Mouse (Mus musculus) c-Kit-negative CD71-positive TER-119-positive erythroid progenitor cells, embryonic 14.5 days (primary cell): ENCODE results near the gene Mlx.
A peak's percentile ranks its signal among the peaks of the same experiment; 100 is the strongest.
"Not testable (repeated sequence)": the region's sequence is repeated elsewhere in the genome, so short reads cannot be mapped to it uniquely, and the experiment has no call there.

ENCODE experiments used
- DNase-seq: peaks from one replicate; pipeline ENCODE4 v3.0.0-alpha.2; 2013; ENCODE audit warnings: low read depth, low spot score

Mlx gene

GRCm38 (mm10) chr11:101098231-101098630 lies 11.2 kb downstream of the Mlx start:
- DNase-seq: no peak

GRCm38 (mm10) chr11:101103011-101103410 lies 15.9 kb downstream of the Mlx start:
- no peak for DNase-seq

GRCm38 (mm10) chr11:101109351-101109750 lies 22.3 kb downstream of the Mlx start:
- no peak for DNase-seq

- DNase-seq: no peak
Measured at GRCm38 (mm10) chr11:101110708-101111107, 23.6 kb downstream of the Mlx start.

GRCm38 (mm10) chr11:101111178-101111577 lies 24.1 kb downstream of the Mlx start:
- no peak for DNase-seq

GRCm38 (mm10) chr11:101112186-101112585 lies 25.1 kb downstream of the Mlx start:
- DNase-seq: no peak

GRCm38 (mm10) chr11:101115564-101115963 lies 28.5 kb downstream of the Mlx start:
- no peak for DNase-seq

GRCm38 (mm10) chr11:101118105-101118504 lies 31.0 kb downstream of the Mlx start:
- no peak for DNase-seq

- no peak for DNase-seq
Measured at GRCm38 (mm10) chr11:101119131-101119760, 32.2 kb downstream of the Mlx start.

- DNase-seq: peak; percentile 98
Measured at GRCm38 (mm10) chr11:101119761-101120544, 32.9 kb downstream of the Mlx start, which contains the start of the genes Retreg3 and Tubg1. Gene Retreg3, minus strand, starts transcription at chr11:101119893. Gene Tubg1, plus strand, starts transcription at chr11:101119938.

- DNase-seq: no peak
Measured at GRCm38 (mm10) chr11:101120545-101121188, 33.6 kb downstream of the Mlx start.

GRCm38 (mm10) chr11:101124494-101124893 lies 37.4 kb downstream of the Mlx start:
- DNase-seq: not testable (repeated sequence)

- not testable (repeated sequence) for DNase-seq
Measured at GRCm38 (mm10) chr11:101125008-101125407, 37.9 kb downstream of the Mlx start.

GRCm38 (mm10) chr11:101127075-101127474 lies 40.0 kb downstream of the Mlx start:
- peak; percentile 5 for DNase-seq

GRCm38 (mm10) chr11:101128996-101129577 lies 42.0 kb downstream of the Mlx start:
- DNase-seq: no peak

- DNase-seq: no peak
Measured at GRCm38 (mm10) chr11:101130056-101130756, 43.1 kb downstream of the Mlx start.

GRCm38 (mm10) chr11:101131187-101131586 lies 44.1 kb downstream of the Mlx start:
- no peak for DNase-seq

GRCm38 (mm10) chr11:101131701-101132100 lies 44.6 kb downstream of the Mlx start:
- DNase-seq: peak; percentile 33

GRCm38 (mm10) chr11:101133037-101133436 lies 46.0 kb downstream of the Mlx start:
- DNase-seq: no peak

GRCm38 (mm10) chr11:101134217-101134865 lies 47.3 kb downstream of the Mlx start:
- DNase-seq: no peak

GRCm38 (mm10) chr11:101137000-101137399 lies 49.9 kb downstream of the Mlx start:
- DNase-seq: no peak
